Mouse (Mus musculus): ENCODE results near the gene Endov.

The Endov gene

GRCm38 (mm10) chr11:119516677-119517361 is 25.7 kb downstream of the Endov start:
- in situ Hi-C loops (cut with MboI, MseI): loop anchor here (10.0 kb wide), 1 partner anchor 378 kb away; no protein-coding TSS in a partner anchor

GRCm38 (mm10) chr11:119519387-119519786 is 28.2 kb downstream of the Endov start:
- in situ Hi-C loops (cut with MboI, MseI): loop anchor here (10.0 kb wide), 1 partner anchor 375 kb away; no protein-coding TSS in a partner anchor

- in situ Hi-C loops (cut with MboI, MseI): no loop called here
Measured at GRCm38 (mm10) chr11:119520005-119520712, 29.0 kb downstream of the Endov start.

GRCm38 (mm10) chr11:119520713-119521063 is 29.5 kb downstream of the Endov start:
- in situ Hi-C loops (cut with MboI, MseI): no loop called here

GRCm38 (mm10) chr11:119521920-119522710 is 31.0 kb downstream of the Endov start:
- in situ Hi-C loops (cut with MboI, MseI): no loop called here

- in situ Hi-C loops (cut with MboI, MseI): no loop called here
Measured at GRCm38 (mm10) chr11:119522779-119523178, 31.6 kb downstream of the Endov start.

GRCm38 (mm10) chr11:119523392-119523791 is 32.2 kb downstream of the Endov start:
- in situ Hi-C loops (cut with MboI, MseI): no loop called here

GRCm38 (mm10) chr11:119524545-119524949 is 33.4 kb downstream of the Endov start:
- in situ Hi-C loops (cut with MboI, MseI): no loop called here

- in situ Hi-C loops (cut with MboI, MseI): no loop called here
Measured at GRCm38 (mm10) chr11:119526068-119526966, 35.2 kb downstream of the Endov start.

- in situ Hi-C loops (cut with MboI, MseI): no loop called here
Measured at GRCm38 (mm10) chr11:119528930-119529329, 37.8 kb downstream of the Endov start.

GRCm38 (mm10) chr11:119532460-119532859 is 41.3 kb downstream of the Endov start:
- in situ Hi-C loops (cut with MboI, MseI): no loop called here

- in situ Hi-C loops (cut with MboI, MseI): no loop called here
Measured at GRCm38 (mm10) chr11:119533745-119534144, 42.6 kb downstream of the Endov start.

- in situ Hi-C loops (cut with MboI, MseI): no loop called here
Measured at GRCm38 (mm10) chr11:119539944-119540343, 48.8 kb downstream of the Endov start.

- in situ Hi-C loops (cut with MboI, MseI): no loop called here
Measured at GRCm38 (mm10) chr11:119540560-119540959, 49.4 kb downstream of the Endov start.

GRCm38 (mm10) chr11:119541082-119541481 is 49.9 kb downstream of the Endov start:
- in situ Hi-C loops (cut with MboI, MseI): no loop called here

- in situ Hi-C loops (cut with MboI, MseI): no loop called here
Measured at GRCm38 (mm10) chr11:119542371-119542770, 51.2 kb downstream of the Endov start.

- in situ Hi-C loops (cut with MboI, MseI): no loop called here
Measured at GRCm38 (mm10) chr11:119542886-119543285, 51.7 kb downstream of the Endov start.

- in situ Hi-C loops (cut with MboI, MseI): no loop called here
Measured at GRCm38 (mm10) chr11:119543816-119544517, 52.8 kb downstream of the Endov start.

GRCm38 (mm10) chr11:119544518-119545105 is 53.5 kb downstream of the Endov start:
- in situ Hi-C loops (cut with MboI, MseI): no loop called here

- in situ Hi-C loops (cut with MboI, MseI): no loop called here
Measured at GRCm38 (mm10) chr11:119545281-119545680, 54.1 kb downstream of the Endov start.

Measured in T-helper 1 cell (primary cell).